Comparison of ENCODE assay signal across 8 mouse cellular contexts in genomic region chr11:46052105-46052659, GRCm38 (mm10). TPM values are rescaled to one million over a fixed set of nuclear protein-coding genes. Genes with fewer than 3 reads are reported as not detected.
DNase-seq lines count a peak whose midpoint lies in the region; ATAC-seq and TF ChIP-seq lines count a peak whose summit lies in the region.
"Not testable (repeated sequence)": the region's sequence is repeated elsewhere in the genome, so short reads cannot be mapped to it uniquely, and the experiment has no call there.

Gene Gm12166 (minus strand): TSS chr11:46052321.

- WGBS in limb, embryonic 10.5 days = 42% methylated on average over 19 of the region's 19 CpGs

- ATAC-seq in common myeloid progenitor, adult 5-6 weeks (replicated peaks; ENCODE audit: low read depth, poor library complexity, severe bottlenecking) = peak; percentile 56
- ATAC-seq in monocyte, adult 5-6 weeks (replicated peaks; ENCODE audit: insufficient number of reproducible peaks, low FRiP score, low TSS enrichment, poor library complexity, severe bottlenecking) = peak; percentile 51; the same call in 1 of the 2 replicates

- not testable (repeated sequence) for H3K36me3 ChIP-seq in limb, embryonic 10.5 days; testis, adult 2 months (ENCODE audit: control insufficient read depth, insufficient read depth, low read length)

- TF ChIP-seq CTCF in testis, adult 2 months (IDR thresholded peaks at IDR 0.05; ENCODE audit: control insufficient read depth, insufficient read depth, insufficient replicate concordance, low read depth, low read length) = peak; percentile 38; the same call in 1 of the 2 replicates

- DNase-seq in CD4-positive helper T cell, adult 2 months (ENCODE audit: low read depth, low spot score) = peak; percentile 66
- DNase-seq in adrenal gland, adult 8-10 months = peak; percentile 43
- DNase-seq in heart, adult 11 months = peak; percentile 94
- DNase-seq in induced T-regulatory cell, adult 2 months (ENCODE audit: low read depth) = peak; percentile 81
- DNase-seq in limb, embryonic 10.5 days (ENCODE audit: low spot score) = peak; percentile 55

- H3K27me3 ChIP-seq in limb, embryonic 10.5 days (ENCODE audit: low read depth, poor library complexity, severe bottlenecking); testis, adult 2 months (ENCODE audit: control insufficient read depth, insufficient read depth, low read length): not testable (repeated sequence)

- H3K9me3 ChIP-seq in limb, embryonic 10.5 days (replicated peaks) = not testable (repeated sequence)

- H3K27ac ChIP-seq in limb, embryonic 10.5 days; testis, adult 2 months (ENCODE audit: control insufficient read depth, insufficient read depth, low read depth, low read length): not testable (repeated sequence)

- not testable (repeated sequence) for H3K4me3 ChIP-seq in limb, embryonic 10.5 days; testis, adult 2 months (ENCODE audit: control insufficient read depth, low read depth, low read length)

- peaks cover 29% of the 10 kb centered on the region for H3K4me1 ChIP-seq in limb, embryonic 10.5 days
- peaks cover 14% of the 10 kb centered on the region for H3K4me1 ChIP-seq in testis, adult 2 months (ENCODE audit: control insufficient read depth, insufficient read depth, low read length)

- TF ChIP-seq POLR2A in testis, adult 2 months (IDR thresholded peaks at IDR 0.05; ENCODE audit: control insufficient read depth, low read depth, low read length) = not testable (repeated sequence)

RNA-seq across cellular contexts. Expression of gene Gm12166, which starts in this region (rescaled TPM):
- 1 to 10 TPM; 3.3 to 5.9 (median 4.4) TPM for total RNA-seq in adrenal gland, adult 8-10 months (2022)
- 10.3 and 24.3 TPM in 2 replicates for total RNA-seq in common myeloid progenitor, adult 5-6 weeks (2017)
- polyA plus RNA-seq in limb, embryonic 10.5 days (2016; fragmentation: Nextera tagmentation; extraction: Ambion mirVana) = 2.9 and 4.7 TPM in 2 replicates
- total RNA-seq in monocyte, adult 5-6 weeks (2017) = 7.1 to 33.7 TPM (median 17.4 TPM) in 3 replicates
- polyA plus RNA-seq in testis, adult 2 months (2012; rRNA removed) = 5.5 and 6.9 TPM in 2 replicates

Comparison
In these comparisons a context has a peak if more than half of its experiments do, and no peak if none do; other contexts are left out.
1. DNase-seq: peak in every context shown above with its lines; median percentile 94 in heart, adult 11 months; 81 in induced T-regulatory cell, adult 2 months; 66 in CD4-positive helper T cell, adult 2 months; 55 in limb, embryonic 10.5 days; 43 in adrenal gland, adult 8-10 months.